Mouse (Mus musculus) heart, adult 18-20 months (tissue): Measurements from ENCODE around the gene Tmsb4x. TPM values are rescaled to one million over a fixed set of nuclear protein-coding genes. Genes with fewer than 3 reads are reported as not detected.
A peak's percentile ranks its signal among the peaks of the same experiment; 100 is the strongest.

Experiments
- DNase-seq, 2 experiments: peaks; one replicate each; pipeline ENCODE4 v3.0.0; 2021 to 2022; ENCODE audit warnings: mixed read lengths in 1 of 2
- total RNA-seq, 2 experiments: library from RNA; stranded (reverse); gene quantifications; 2 replicates each; pipeline ENCODE4 v1.2.3; 2021

The Tmsb4x gene
- total RNA-seq, 2 experiments from 2014 or later, result 525 to 536 TPM

DNA sequence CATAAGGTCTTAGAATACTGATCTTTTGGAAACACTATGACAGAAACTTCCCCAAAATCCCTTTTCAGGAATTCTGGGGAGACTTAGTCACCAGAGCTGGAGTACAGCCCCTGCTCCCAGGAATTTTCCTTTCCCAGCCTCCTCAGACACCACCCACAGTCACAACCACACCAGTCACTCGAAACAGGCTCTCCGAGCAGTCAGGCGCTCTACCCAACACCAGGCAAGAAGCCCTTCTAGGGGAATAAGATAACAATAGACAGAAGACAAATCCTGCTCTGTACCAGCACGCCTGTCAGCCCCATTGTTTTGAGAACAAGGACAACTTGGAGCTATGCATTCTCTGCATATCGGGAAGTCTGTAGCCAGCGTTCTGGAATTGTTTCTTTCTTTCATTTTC is 25.6 kb downstream of the Tmsb4x start:
- DNase-seq, result no peak

DNA sequence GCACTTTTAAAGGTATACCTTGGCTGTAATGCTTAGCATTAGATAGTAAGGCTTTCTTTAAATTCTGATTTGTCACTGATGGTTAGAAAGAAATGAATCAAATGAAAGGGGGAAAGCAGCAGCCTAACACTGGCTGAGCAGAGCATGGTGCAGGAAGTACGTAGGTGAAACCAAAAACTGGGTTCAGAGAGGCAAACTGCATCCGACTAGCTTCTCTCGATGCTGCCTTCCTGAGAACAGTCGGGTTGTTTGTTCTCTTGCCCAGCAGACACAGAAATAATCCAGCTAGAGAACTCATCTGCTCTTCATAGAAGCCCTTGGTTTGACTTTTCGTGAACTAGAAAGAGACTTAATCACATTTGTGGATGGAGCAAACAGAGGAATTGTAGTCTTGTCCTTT is 26.7 kb downstream of the Tmsb4x start:
- DNase-seq, result no peak

DNA sequence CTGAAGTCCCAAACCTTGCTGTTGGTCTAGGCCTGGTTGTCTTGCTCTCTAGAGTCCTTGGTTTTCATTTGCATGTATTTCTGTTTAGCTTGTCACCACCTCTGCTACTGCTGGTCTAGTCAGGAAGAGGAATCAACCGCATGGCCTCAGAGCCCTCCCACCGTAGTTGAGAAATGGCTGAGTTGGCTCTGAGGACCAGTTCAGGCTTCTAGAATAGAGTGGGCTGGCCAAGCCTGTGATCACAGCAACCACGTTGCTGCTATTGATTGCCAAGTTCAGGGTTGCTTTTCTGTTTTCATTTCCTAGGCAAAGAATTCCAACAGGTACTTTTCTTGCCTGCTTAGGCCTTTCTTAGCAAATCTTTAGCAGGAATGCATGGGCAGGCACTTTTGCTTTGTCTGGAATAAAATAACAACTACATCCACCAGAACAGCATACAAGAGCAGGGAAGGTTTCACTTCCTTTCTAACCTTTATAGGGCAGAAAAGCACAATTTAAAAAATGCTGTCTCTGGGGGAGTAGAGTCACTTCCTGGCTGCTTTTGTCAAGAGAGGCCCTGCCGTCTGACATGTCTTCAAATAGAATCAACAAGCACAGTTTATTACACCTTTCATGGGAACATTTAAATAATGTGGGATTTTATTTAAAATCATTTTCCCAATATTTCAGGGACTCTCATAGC is 29.0 kb downstream of the Tmsb4x start:
- DNase-seq, result peak; percentile 40 to 59

DNA sequence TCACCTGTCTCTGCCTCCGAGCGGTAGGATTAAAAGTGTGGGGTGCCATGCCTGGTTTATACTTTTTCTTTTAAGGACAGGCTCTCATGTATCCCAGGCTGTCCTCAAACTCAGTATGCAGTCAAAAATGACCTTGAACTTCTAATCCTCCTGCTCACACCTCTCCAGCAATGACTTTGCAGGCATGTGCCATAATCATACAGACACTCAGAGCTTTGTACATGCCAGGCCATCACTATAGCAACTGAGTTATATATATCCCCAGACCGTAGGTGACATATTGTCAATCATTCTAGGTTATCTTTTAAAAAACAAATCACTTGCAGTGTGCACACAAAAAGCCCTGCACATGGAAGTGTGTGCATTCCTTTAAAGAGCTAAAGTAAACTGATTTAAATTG is 29.6 kb downstream of the Tmsb4x start:
- no peak for DNase-seq

DNA sequence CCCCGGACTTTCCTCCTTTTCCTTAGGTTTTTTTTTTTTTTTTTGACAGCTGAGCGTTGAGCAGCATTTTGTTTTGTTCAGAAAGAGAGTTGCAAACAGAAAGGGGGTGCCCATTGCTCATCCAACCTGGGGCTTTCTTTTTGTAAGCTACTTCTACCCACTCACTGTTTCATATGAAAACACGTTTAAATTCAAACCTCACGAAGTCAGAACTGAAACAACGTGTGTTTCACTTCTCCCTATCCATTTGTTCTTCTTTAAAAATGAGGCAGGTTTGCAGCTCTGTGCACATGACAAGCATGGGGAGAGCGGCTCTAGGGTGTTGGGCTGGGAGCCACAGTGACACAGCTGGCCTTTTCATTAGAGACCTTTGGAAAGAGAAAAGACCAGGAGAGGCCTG is 33.8 kb downstream of the Tmsb4x start:
- peak in 1 of 2 experiments; percentile 57 for DNase-seq

DNA sequence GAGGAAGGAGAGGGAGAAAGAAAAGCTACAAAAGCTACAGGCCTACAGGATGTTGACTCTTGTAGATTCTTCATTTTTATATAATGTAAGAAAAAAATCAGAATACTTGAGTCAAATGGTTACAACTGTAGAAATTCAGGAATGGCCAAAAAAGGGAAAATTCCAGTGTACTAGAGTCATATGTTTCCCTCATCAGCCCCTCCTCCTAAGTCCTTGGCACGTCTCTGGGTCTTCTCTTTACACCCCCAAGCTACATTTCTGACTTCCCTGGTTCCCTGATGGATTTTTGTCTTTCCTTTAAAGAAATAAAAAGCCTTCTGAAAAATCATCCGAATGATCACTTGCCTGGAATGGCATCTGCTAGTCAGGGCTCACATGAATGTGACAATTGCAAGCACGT is 34.8 kb downstream of the Tmsb4x start:
- no peak for DNase-seq

DNA sequence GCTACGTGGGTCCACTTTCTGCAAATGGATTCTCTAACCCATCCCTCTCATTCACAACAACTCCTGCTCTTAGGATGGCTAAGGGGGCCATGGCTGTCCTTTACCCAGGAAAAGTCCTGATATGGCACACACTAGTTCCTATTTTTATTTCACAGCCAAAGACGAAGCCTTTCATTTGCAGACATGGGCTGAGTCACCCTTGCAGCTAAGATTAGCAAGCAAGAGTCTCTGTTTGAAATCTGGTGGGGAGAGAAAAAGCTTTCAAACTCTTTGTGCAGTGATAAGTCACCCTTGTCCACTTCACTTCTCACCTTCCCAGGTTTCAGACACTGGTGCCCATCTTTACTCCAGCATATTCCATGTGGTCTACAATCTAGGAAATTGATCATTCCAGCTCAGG is 36.9 kb downstream of the Tmsb4x start:
- DNase-seq, result no peak

DNA sequence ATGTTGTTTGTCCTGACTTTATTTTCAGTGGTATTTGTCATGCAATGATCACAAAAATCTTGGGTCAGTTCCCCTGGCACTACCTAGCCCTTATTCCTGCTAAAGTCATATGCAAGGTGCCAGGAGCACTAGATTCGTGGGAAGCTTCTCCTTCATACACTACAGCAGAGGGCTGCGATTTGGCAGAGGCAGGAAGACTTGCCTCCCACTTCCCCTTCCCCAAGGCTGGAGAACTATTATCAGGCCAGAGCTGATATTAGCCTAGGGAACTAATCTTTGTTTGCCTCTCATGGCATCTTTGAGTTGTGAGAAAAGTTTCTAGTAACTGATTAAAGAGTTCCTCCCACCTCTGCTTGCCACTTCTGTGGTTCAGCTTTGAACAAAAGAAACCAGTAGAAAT is 37.8 kb downstream of the Tmsb4x start:
- DNase-seq, result no peak

DNA sequence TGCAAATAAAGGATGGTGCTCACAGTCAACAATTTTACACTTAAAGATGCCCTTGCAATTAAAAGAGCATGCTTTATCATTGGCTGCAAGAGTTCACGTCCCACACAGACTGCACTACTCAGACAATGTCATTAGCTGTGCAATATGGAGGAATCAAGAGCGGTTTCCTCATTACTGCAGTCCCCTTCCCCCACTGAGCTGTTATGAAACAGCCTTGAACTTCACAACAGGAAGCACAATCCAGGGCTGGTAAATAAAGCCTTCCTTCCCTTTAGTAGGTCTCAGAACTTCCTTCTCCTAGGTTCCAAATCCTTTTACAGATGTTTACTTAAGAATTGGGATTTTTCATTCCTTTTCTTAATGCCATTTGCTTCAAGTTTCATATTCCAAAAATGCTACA is 41.8 kb downstream of the Tmsb4x start:
- DNase-seq, result peak; percentile 52 to 76

DNA sequence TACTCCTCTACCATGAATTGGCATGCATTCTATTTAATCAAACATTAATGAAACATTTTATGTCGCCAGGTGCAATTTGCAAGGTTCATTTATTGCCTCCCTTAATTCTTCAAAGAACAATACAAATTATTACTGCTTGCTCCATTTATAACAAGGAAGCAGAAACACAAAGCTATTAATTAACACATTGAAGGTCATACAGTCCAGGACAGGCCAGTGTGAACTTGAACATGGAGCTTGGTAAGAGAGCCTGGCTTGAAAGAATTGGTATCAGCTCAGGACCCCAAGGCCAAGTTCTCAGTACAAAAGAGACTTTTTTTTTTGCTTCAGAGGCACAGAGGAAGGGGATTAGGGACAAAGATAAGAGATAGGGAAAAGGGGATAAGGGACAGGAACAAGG is 43.1 kb downstream of the Tmsb4x start:
- DNase-seq, result no peak

DNA sequence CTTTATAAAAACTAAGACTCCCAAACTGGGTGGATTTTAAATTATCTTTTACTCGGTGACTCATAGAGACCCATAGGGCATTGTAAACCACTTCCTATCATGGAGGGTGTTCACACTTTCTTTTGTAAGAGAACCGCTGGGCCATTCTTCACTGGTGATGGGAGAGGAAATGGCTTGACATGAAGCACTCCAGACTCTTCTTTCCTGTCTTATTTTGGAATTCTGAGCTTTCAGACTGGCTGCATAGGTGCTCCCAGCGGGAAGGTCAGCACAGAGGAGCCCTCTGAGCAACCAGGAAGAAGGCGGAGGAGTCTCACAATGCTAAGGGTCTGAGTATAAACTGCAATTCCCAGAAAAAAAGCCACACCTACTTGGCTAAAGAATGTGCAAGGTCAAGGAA is 51.4 kb downstream of the Tmsb4x start:
- DNase-seq, result no peak

Other genes with a start within 250 kb of the Tmsb4x start
- gene Tlr8, start 55.0 kb upstream of the Tmsb4x start, total RNA-seq, result 1 to 10 TPM; 1.9 to 2.8 TPM
- gene Tlr7, start 121.2 kb upstream of the Tmsb4x start, total RNA-seq, result 1 to 10 TPM; 2.6 to 3.8 TPM
- 10 to 100 TPM; 15.1 to 25.0 TPM for gene Prps2, start 173.4 kb upstream of the Tmsb4x start, total RNA-seq